In the genomic region with DNA sequence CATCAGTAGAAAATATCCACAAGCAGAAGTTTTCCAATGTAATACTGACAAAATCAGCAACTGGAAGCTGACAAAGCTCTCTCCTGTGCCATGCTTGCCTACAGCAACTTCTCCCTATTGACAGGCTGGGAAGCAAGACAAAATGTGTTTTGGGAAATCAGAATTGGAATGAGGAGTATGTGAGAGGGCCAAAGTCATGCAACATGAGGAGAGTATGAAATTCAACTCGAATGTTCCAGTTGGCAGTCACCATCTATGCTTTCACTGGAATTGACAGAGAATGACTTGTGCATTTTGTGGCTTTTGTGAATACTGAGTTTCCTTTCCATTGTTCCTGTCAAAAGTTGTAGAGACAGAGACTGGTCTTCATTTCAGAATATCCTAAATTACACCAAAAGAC, we compare ENCODE assay signal across 17 mouse cellular contexts.
DNase-seq lines count a peak whose midpoint lies in the region; ATAC-seq and TF ChIP-seq lines count a peak whose summit lies in the region.
"Had no signal": no experiment of that assay in that cellular context is flagged by ENCODE, and none has a peak within 500 bp of the region (broad histone marks: within the 10 kb centered on the region; RNA-seq: fewer than 3 reads in every experiment).

No protein-coding gene starts in this region.

- peak; percentile 37 for DNase-seq in forebrain, postnatal 0 days
- DNase-seq in heart, adult 8-10 months (ENCODE audit: low spot score) = peak; percentile 24
- DNase-seq in heart, postnatal 25 days (ENCODE audit: low spot score) = no peak
- peak; percentile 74 for DNase-seq in Muller cell, postnatal 12 days (ENCODE audit: inconsistent ontology term)
- DNase-seq in embryonic facial prominence, embryonic 14.5 days (ENCODE audit: low spot score) = peak; percentile 82
- DNase-seq: adrenal gland, postnatal 25 days; cerebellum, adult 2 months; cerebellum, postnatal 10 days; gastrocnemius, postnatal 10 days; heart, postnatal 14 days; kidney, adult 2 months had no signal

- peak; percentile 42 for ATAC-seq in forebrain, postnatal 0 days
- ATAC-seq in forebrain, embryonic 13.5 days = no peak
- no peak for ATAC-seq in embryonic facial prominence, embryonic 14.5 days (ENCODE audit: low read depth)
- ATAC-seq in activated CD4-positive, CD25-positive, alpha-beta regulatory T cell, adult 4 months = no peak
- ATAC-seq: forebrain, embryonic 14.5 days; intestine, embryonic 16.5 days had no signal

- H3K27me3 ChIP-seq in forebrain, postnatal 0 days (ENCODE audit: insufficient read depth, low read length) = no peaks in the 10 kb centered on the region
- no peaks in the 10 kb centered on the region for H3K27me3 ChIP-seq in forebrain, embryonic 13.5 days
- H3K27me3 ChIP-seq in embryonic facial prominence, embryonic 14.5 days (replicated peaks; ENCODE audit: control insufficient read depth, insufficient read depth, low read length) = no peaks in the 10 kb centered on the region
- H3K27me3 ChIP-seq: hindbrain, embryonic 15.5 days; kidney, embryonic 15.5 days had no signal

- intact Hi-C loops in heart, postnatal 25 days (cut with DNase I) = loop anchor here (2.0 kb wide), 1 partner anchor 16 kb away; no protein-coding TSS in a partner anchor

- no peak overlapping the region for H3K27ac ChIP-seq in forebrain, postnatal 0 days (ENCODE audit: low read depth, low read length)
- no peak overlapping the region for H3K27ac ChIP-seq in forebrain, embryonic 13.5 days
- no peak overlapping the region for H3K27ac ChIP-seq in embryonic facial prominence, embryonic 14.5 days (replicated peaks; ENCODE audit: low read depth, low read length)
- H3K27ac ChIP-seq: hindbrain, embryonic 15.5 days; kidney, embryonic 15.5 days had no signal

- no peak overlapping the region for H3K4me3 ChIP-seq in forebrain, postnatal 0 days (ENCODE audit: low read depth, low read length)
- H3K4me3 ChIP-seq in forebrain, embryonic 13.5 days = no peak overlapping the region
- H3K4me3 ChIP-seq in embryonic facial prominence, embryonic 14.5 days (ENCODE audit: low read depth, low read length) = no peak overlapping the region
- H3K4me3 ChIP-seq: hindbrain, embryonic 15.5 days; kidney, embryonic 15.5 days had no signal

- no peaks in the 10 kb centered on the region for H3K9me3 ChIP-seq in forebrain, postnatal 0 days (ENCODE audit: low read length)
- no peaks in the 10 kb centered on the region for H3K9me3 ChIP-seq in forebrain, embryonic 13.5 days (replicated peaks)
- H3K9me3 ChIP-seq in embryonic facial prominence, embryonic 14.5 days (ENCODE audit: control insufficient read depth, low read length) = no peaks in the 10 kb centered on the region
- H3K9me3 ChIP-seq: hindbrain, embryonic 15.5 days; kidney, embryonic 15.5 days had no signal

- TF ChIP-seq CTCF in forebrain, postnatal 0 days (IDR thresholded peaks at IDR 0.05; ENCODE audit: low read depth) = no peak

- no peak overlapping the region for H3K9ac ChIP-seq in forebrain, postnatal 0 days
- no peak overlapping the region for H3K9ac ChIP-seq in forebrain, embryonic 13.5 days
- no peak overlapping the region for H3K9ac ChIP-seq in embryonic facial prominence, embryonic 14.5 days (ENCODE audit: low read depth, low read length)
- H3K9ac ChIP-seq: hindbrain, embryonic 15.5 days; kidney, embryonic 15.5 days had no signal

- no peaks in the 10 kb centered on the region for H3K4me1 ChIP-seq in forebrain, postnatal 0 days (ENCODE audit: insufficient read depth)
- no peaks in the 10 kb centered on the region for H3K4me1 ChIP-seq in forebrain, embryonic 13.5 days
- no peaks in the 10 kb centered on the region for H3K4me1 ChIP-seq in embryonic facial prominence, embryonic 14.5 days (ENCODE audit: control insufficient read depth, insufficient read depth, low read length)
- H3K4me1 ChIP-seq: hindbrain, embryonic 15.5 days; kidney, embryonic 15.5 days had no signal

- no peaks in the 10 kb centered on the region for H3K36me3 ChIP-seq in forebrain, postnatal 0 days (ENCODE audit: insufficient read depth)
- H3K36me3 ChIP-seq in forebrain, embryonic 13.5 days (ENCODE audit: poor library complexity, severe bottlenecking) = no peaks in the 10 kb centered on the region
- H3K36me3 ChIP-seq in embryonic facial prominence, embryonic 14.5 days (ENCODE audit: control insufficient read depth, insufficient read depth, low read length) = no peaks in the 10 kb centered on the region
- H3K36me3 ChIP-seq: hindbrain, embryonic 15.5 days; kidney, embryonic 15.5 days had no signal

- WGBS in forebrain, postnatal 0 days = 44% methylated on average over 1 of the region's 1 CpGs
- 80% methylated on average over 1 of the region's 1 CpGs for WGBS in forebrain, embryonic 13.5 days
- WGBS in embryonic facial prominence, embryonic 14.5 days = 35% methylated on average over 1 of the region's 1 CpGs

- no peak overlapping the region for H3K4me2 ChIP-seq in forebrain, postnatal 0 days (ENCODE audit: low read depth)
- H3K4me2 ChIP-seq in forebrain, embryonic 13.5 days = no peak overlapping the region
- H3K4me2 ChIP-seq in embryonic facial prominence, embryonic 14.5 days (ENCODE audit: low read depth, low read length) = no peak overlapping the region
- H3K4me2 ChIP-seq: hindbrain, embryonic 15.5 days; kidney, embryonic 15.5 days had no signal
